Mouse (Mus musculus) small intestine, adult 2 months (tissue): ENCODE data around the gene Pik3r5. TPM values are rescaled to one million over a fixed set of nuclear protein-coding genes. Genes with fewer than 3 reads are reported as not detected.

Source experiments
- H3K27ac ChIP-seq: fragments of 200-500 bp; 2 replicates; pipeline ENCODE4 v1.5.1; 2012; ENCODE audit warnings: low read depth, low read length, control low read depth, inconsistent platforms; ENCODE audit not compliant: insufficient read depth
- H3K27me3 ChIP-seq: fragments of 200-500 bp; 2 replicates; pipeline ENCODE4 v1.6.1; 2012; ENCODE audit warnings: mild to moderate bottlenecking, moderate library complexity, low read length, inconsistent platforms; ENCODE audit not compliant: control insufficient read depth, insufficient read depth
- H3K36me3 ChIP-seq: fragments of 200-500 bp; 2 replicates; pipeline ENCODE4 v1.6.1; 2012; ENCODE audit warnings: mild to moderate bottlenecking, low read length, control low read depth, inconsistent platforms; ENCODE audit not compliant: control insufficient read depth, insufficient read depth
- H3K4me1 ChIP-seq: fragments of 200-500 bp; 2 replicates; pipeline ENCODE4 v1.6.1; 2012; ENCODE audit warnings: low read length, inconsistent platforms, mixed read lengths; ENCODE audit not compliant: control insufficient read depth, insufficient read depth, insufficient read length
- H3K4me3 ChIP-seq: fragments of 200-500 bp; 2 replicates; pipeline ENCODE4 v1.5.1; 2012; ENCODE audit warnings: low read depth, mild to moderate bottlenecking, control low read depth, inconsistent platforms, low read length, moderate library complexity
- CTCF ChIP-seq: fragments of 200-500 bp; IDR thresholded peaks from 2 replicates; pipeline ENCODE4 v1.5.1; 2012; ENCODE audit warnings: low read depth, mild to moderate bottlenecking, control low read depth, inconsistent platforms, low read length, moderate library complexity, mixed read lengths; ENCODE audit not compliant: insufficient replicate concordance, insufficient read length; ENCODE audit errors: extremely low read depth
- POLR2A ChIP-seq: fragments of 200-500 bp; IDR thresholded peaks from 2 replicates; pipeline ENCODE4 v1.6.1; 2012; ENCODE audit warnings: low read depth, mild to moderate bottlenecking, control low read depth, inconsistent platforms, low read length, moderate library complexity
- WGBS: fragments of 180-500 bp; shearing (Covaris S2); methylation state at CpG from one replicate; pipeline ENCODE4 v1.1.7; 2018; 5-methylcytosine and 5-hydroxymethylcytosine counted together
- polyA plus RNA-seq: library from polyadenylated mRNA; depleted of rRNA; stranded (reverse); fragments of >200 nt; gene quantifications from 2 replicates; pipeline ENCODE4 v1.2.3, GENCODE M21; 2012

The Pik3r5 gene
- polyA plus RNA-seq, 1 experiment = 8.9 TPM

DNA sequence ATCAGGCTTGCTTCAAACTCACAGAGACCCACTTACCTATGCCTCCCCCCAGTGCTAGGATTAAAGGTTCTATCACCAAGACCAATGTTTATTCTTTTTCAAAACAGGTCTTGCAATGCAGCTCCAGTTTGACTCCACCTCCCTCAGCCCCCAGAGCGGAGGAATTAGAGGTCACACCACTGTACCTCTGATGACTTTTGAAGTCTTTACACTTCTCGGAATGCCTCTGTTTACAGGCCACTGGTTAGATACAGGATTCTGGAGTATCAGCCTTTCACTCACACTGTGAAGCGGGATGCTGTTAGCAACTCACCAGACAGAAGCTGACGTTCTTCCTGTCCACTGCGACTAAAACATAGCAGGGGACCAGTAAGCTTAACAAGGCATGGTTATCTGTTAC, 30.5 kb upstream of the Pik3r5 start:
- 36% methylated on average over 5 of the region's 5 CpGs for WGBS
- H3K4me3 ChIP-seq = no peak overlapping the region
- H3K27me3 ChIP-seq = peaks cover 27% of the 10 kb centered on the region
- H3K36me3 ChIP-seq = no peaks in the 10 kb centered on the region
- TF ChIP-seq CTCF (no peak), POLR2A (no peak)
- no peaks in the 10 kb centered on the region; the same call in 1 of the 2 replicates for H3K4me1 ChIP-seq
- no peak overlapping the region for H3K27ac ChIP-seq

DNA sequence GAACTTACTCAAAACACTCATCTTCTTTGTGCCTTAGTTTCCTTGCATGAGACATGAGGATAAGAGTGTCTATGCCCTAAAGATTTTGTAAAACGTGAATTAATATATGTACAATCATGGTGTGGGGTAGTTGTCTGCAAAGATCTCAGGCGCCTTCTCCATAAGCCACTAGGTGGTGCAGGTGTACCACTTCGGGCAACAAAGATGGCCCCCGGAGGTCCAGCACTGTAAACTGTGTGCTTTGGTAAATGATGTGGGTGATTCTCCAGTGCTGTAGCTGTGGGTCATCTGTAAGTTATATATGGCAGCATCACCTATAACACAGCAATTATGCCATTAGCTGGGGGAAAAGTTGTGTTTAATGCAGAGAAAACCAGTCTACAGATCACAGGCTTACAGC, 27.7 kb upstream of the Pik3r5 start:
- Histone ChIP-seq H3K27me3 (peaks cover 13% of the 10 kb centered on the region), H3K27ac (no peak overlapping the region), H3K4me3 (no peak overlapping the region), H3K4me1 (no peaks in the 10 kb centered on the region; the same call in 1 of the 2 replicates), H3K36me3 (no peaks in the 10 kb centered on the region)
- 45% methylated on average over 4 of the region's 4 CpGs for WGBS
- peak; percentile 8; the same call in 1 of the 2 replicates for TF ChIP-seq CTCF
- TF ChIP-seq POLR2A = no peak

DNA sequence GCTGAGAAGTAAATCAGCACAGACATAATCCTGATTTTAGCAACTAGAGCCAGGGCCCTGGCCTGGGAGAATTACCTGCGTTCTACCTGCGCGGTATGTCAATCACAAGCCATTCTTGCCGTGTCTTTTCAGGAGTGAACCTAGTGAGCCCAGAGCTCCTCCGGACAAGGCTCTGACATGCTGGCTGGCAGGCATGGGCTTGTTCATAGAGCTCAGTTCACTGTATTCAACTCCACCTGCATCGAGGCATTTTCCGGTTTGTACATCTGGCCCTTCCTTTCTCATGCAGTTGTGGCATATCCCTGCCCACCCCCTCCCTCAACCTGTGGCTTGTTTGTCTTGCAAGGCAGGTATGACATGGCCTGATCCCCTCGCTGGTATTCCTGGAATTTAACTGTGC, 26.3 kb upstream of the Pik3r5 start:
- H3K27ac ChIP-seq = no peak overlapping the region
- WGBS = 80% methylated on average over 8 of the region's 8 CpGs
- H3K4me1 ChIP-seq = no peaks in the 10 kb centered on the region
- no peak for TF ChIP-seq CTCF
- TF ChIP-seq POLR2A = no peak
- H3K4me3 ChIP-seq = no peak overlapping the region
- no peaks in the 10 kb centered on the region; the same call in 1 of the 2 replicates for H3K27me3 ChIP-seq
- no peaks in the 10 kb centered on the region for H3K36me3 ChIP-seq

DNA sequence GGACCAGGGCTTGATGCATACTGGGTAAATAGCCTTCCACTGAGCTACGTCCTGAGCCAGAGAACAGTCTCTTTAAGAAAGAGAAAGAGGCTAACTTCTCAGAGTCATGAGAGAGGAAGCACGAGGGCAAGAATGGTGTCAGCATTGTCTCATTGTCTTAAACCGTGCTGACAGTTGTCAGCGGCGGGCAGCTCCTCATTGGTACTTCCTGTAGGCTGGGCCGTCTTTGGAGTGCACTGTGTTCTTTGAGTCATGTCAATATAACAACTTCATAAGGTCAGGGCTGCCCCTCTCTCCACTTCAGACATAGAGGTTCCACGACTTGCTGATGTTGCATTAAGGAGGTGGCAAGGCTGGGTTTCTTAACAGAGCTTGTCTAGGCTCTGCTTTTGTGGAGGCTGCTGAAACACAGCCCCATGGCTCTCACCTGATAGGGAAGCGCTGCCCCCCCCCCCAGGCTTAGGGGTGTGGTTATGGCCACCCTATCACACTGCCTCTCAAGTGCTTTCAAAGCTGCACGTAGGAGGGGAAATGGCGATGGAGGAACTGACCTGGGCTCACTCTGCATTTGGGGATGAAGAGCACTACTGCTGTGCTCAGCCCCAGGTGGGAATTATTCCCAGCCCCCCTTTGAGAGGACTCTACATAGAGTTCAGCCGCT, 24.5 kb upstream of the Pik3r5 start:
- WGBS = 66% methylated on average over 11 of the region's 11 CpGs
- Histone ChIP-seq H3K36me3 (no peaks in the 10 kb centered on the region), H3K4me1 (no peaks in the 10 kb centered on the region), H3K4me3 (no peak overlapping the region), H3K27me3 (no peaks in the 10 kb centered on the region), H3K27ac (no peak overlapping the region)
- TF ChIP-seq CTCF (no peak), POLR2A (no peak)

DNA sequence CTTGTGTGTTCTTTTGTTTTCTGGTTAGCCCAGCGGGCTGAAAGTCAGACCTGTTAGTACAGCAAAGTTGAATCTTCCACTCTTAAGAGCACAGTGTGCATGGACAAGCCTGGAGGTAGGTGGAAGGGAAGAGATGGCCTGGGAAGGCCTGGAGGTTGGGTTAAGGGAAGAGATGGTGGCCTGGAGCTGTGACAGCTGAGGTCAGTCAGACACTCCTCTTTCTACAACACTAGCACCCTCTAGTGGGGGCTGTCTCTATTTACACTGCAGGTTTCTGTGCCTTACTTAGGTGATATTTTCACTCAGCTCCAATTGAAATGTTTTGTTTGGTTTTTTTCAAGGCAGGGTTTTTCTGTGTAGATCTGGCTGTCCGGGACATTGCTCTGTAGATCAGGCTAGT, 23.8 kb upstream of the Pik3r5 start:
- 52% methylated on average over 2 of the region's 2 CpGs for WGBS
- Histone ChIP-seq H3K4me1 (no peaks in the 10 kb centered on the region), H3K4me3 (no peak overlapping the region), H3K36me3 (no peaks in the 10 kb centered on the region), H3K27ac (no peak overlapping the region), H3K27me3 (no peaks in the 10 kb centered on the region)
- TF ChIP-seq POLR2A (no peak), CTCF (peak; percentile 66; the same call in 1 of the 2 replicates)

DNA sequence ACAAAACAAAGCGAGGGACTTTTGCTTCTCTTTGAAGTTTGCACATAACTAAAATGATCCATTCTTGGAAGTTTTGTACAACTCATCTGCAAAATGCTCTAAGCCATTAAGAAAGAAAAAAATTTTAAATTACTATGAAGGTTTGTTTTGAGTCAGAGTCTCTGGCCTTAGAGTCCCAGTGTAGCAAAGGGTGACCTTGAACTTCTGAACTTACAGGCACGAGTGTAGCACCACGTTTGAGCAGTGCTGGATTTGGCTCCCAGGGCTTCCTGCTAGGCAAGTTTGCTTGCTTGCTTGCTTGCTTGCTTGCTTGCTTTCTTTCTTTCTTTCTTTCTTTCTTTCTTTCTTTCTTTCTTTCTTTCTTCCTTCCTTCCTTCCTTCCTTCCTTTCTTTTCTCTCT, 14.9 kb upstream of the Pik3r5 start:
- TF ChIP-seq POLR2A (no peak), CTCF (no peak)
- no peak overlapping the region for H3K4me3 ChIP-seq
- H3K27me3 ChIP-seq = no peaks in the 10 kb centered on the region
- no peaks in the 10 kb centered on the region for H3K4me1 ChIP-seq
- no peak overlapping the region for H3K27ac ChIP-seq
- WGBS = 27% methylated on average over 3 of the region's 3 CpGs
- H3K36me3 ChIP-seq = no peaks in the 10 kb centered on the region

DNA sequence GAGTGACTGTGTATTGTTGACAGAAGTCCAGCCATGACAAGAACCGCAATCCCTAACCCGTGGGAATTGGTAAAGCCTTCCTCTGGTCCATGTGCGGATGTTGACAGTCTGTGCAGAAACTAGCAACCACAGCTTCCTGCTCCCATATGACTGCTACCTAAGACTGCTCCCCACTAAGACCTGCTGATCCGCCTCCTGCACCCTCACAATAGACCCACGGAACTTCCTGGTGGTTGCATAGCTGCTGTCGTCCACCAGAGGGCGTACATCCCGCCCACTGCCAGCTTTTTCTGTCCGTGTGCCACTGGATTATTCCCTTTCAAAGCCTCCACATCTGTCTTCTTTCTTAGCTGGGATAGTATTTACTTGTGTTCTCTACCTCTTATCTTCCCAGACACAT, 14.1 kb upstream of the Pik3r5 start:
- H3K4me3 ChIP-seq = no peak overlapping the region
- H3K36me3 ChIP-seq = no peaks in the 10 kb centered on the region
- TF ChIP-seq CTCF (peak; percentile 83), POLR2A (no peak)
- no peak overlapping the region for H3K27ac ChIP-seq
- H3K4me1 ChIP-seq = no peaks in the 10 kb centered on the region
- WGBS = 24% methylated on average over 9 of the region's 9 CpGs
- no peaks in the 10 kb centered on the region for H3K27me3 ChIP-seq
